Mouse (Mus musculus) hindbrain, embryonic 10.5 days (tissue): ENCODE results near the gene Prss27. TPM values are rescaled to one million over a fixed set of nuclear protein-coding genes. Genes with fewer than 3 reads are reported as not detected.

Experiments used
- DNase-seq: peaks from one replicate; pipeline ENCODE4 v3.0.0-alpha.2; 2017; ENCODE audit warnings: low spot score
- H3K27ac ChIP-seq: fragments of 300-500 bp; sonication (generic); 2 replicates; pipeline ENCODE4 v1.5.1; 2016; ENCODE audit warnings: mild to moderate bottlenecking, moderate library complexity
- H3K27me3 ChIP-seq: fragments of 300-500 bp; sonication (generic); 2 replicates; pipeline ENCODE4 v1.6.1; 2016; ENCODE audit warnings: mild to moderate bottlenecking; ENCODE audit not compliant: poor library complexity, insufficient read depth, severe bottlenecking
- H3K36me3 ChIP-seq: fragments of 300-500 bp; sonication (generic); 2 replicates; pipeline ENCODE4 v1.6.1; 2016; ENCODE audit warnings: mild to moderate bottlenecking, moderate library complexity
- H3K4me1 ChIP-seq: fragments of 300-500 bp; sonication (generic); replicated peaks from 2 replicates; pipeline ENCODE4 v1.6.1; 2016; ENCODE audit warnings: mild to moderate bottlenecking
- H3K4me3 ChIP-seq: fragments of 300-500 bp; sonication (generic); 2 replicates; pipeline ENCODE4 v1.5.1; 2016; ENCODE audit warnings: mild to moderate bottlenecking, moderate library complexity
- H3K9me3 ChIP-seq: fragments of 300-500 bp; sonication (generic); 2 replicates; pipeline ENCODE4 v1.6.1; 2016; ENCODE audit warnings: mild to moderate bottlenecking, moderate library complexity
- WGBS: fragments of 180-500 bp; shearing (Covaris S2); methylation state at CpG from one replicate; pipeline ENCODE4 v1.1.7; 2016; 5-methylcytosine and 5-hydroxymethylcytosine counted together
- polyA plus RNA-seq: library from polyadenylated mRNA; unstranded; fragments of >200 nt; fragmentation: Nextera tagmentation; extraction: Ambion mirVana; gene quantifications from 2 replicates; pipeline ENCODE4 v1.2.1, GENCODE M21; 2016

Prss27 gene
- polyA plus RNA-seq, result 0.24 TPM in 1 of 2 replicates, not detected in the other

DNA sequence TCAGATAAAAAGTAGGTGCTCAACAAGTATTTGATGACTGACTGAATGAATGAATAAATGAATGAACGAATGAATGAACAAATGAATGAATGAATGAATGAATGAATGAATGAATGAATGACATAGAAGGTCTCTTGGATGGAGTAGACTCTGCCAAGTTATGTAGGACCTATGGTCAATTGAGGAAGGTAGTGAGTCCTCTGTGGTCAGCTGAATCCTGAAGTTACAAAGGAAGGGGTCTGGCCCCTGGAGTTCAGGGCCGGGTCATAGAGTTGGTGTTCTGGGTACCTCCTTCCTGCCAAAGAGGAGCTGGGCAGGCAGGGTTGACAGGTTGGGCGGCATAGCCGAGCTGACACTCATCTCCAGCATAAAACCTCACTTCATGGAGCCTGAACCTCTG lies at the start of gene Prss27:
Gene Prss27 (plus strand): TSS at position 301 of the 400 bp plus-strand sequence.
- H3K9me3 ChIP-seq, result no peaks in the 10 kb centered on the region
- 80% methylated on average over 4 of the region's 4 CpGs for WGBS
- no peak for DNase-seq

GRCm38 (mm10) chr17:23989802-23990201 lies 48.1 kb upstream of the Prss27 start:
- H3K27ac ChIP-seq, result no peak overlapping the region
- DNase-seq, result no peak
- WGBS, result 62% methylated on average over 2 of the region's 2 CpGs
- no peak overlapping the region for H3K4me3 ChIP-seq
- H3K9me3 ChIP-seq, result no peaks in the 10 kb centered on the region
- peaks cover 21% of the 10 kb centered on the region for H3K4me1 ChIP-seq
- H3K36me3 ChIP-seq, result no peaks in the 10 kb centered on the region
- H3K27me3 ChIP-seq, result no peaks in the 10 kb centered on the region

More for the DNA sequence above, at the start of gene Prss27:
- Histone ChIP-seq H3K4me1 (no peaks in the 10 kb centered on the region), H3K27me3 (no peaks in the 10 kb centered on the region), H3K36me3 (no peaks in the 10 kb centered on the region), H3K27ac (no peak within 1 kb of the TSS), H3K4me3 (no peak within 1 kb of the TSS)

- Histone ChIP-seq H3K36me3 (no peaks in the 10 kb centered on the region), H3K27me3 (no peaks in the 10 kb centered on the region), H3K9me3 (no peaks in the 10 kb centered on the region), H3K4me3 (peak overlapping the region; percentile 40), H3K4me1 (peaks cover 33% of the 10 kb centered on the region), H3K27ac (peak overlapping the region; percentile 60)
- WGBS, result 72% methylated on average over 9 of the region's 9 CpGs
- no peak for DNase-seq
Observed at GRCm38 (mm10) chr17:23992789-23993553, 45.0 kb upstream of the Prss27 start.

- no peaks in the 10 kb centered on the region for H3K36me3 ChIP-seq
- DNase-seq, result peak; percentile 94
- H3K4me3 ChIP-seq, result peak overlapping the region; percentile 40
- 11% methylated on average over 31 of the region's 31 CpGs for WGBS
- peaks cover 33% of the 10 kb centered on the region for H3K4me1 ChIP-seq
- no peaks in the 10 kb centered on the region for H3K9me3 ChIP-seq
- H3K27me3 ChIP-seq, result no peaks in the 10 kb centered on the region
- peak overlapping the region; percentile 69 for H3K27ac ChIP-seq
Observed at GRCm38 (mm10) chr17:23993559-23994428, 44.1 kb upstream of the Prss27 start.

GRCm38 (mm10) chr17:23994667-23995066 lies 43.3 kb upstream of the Prss27 start:
- Histone ChIP-seq H3K9me3 (no peaks in the 10 kb centered on the region), H3K4me1 (peaks cover 33% of the 10 kb centered on the region), H3K36me3 (no peaks in the 10 kb centered on the region), H3K27ac (no peak overlapping the region), H3K27me3 (no peaks in the 10 kb centered on the region), H3K4me3 (no peak overlapping the region)
- WGBS, result 78% methylated on average over 7 of the region's 7 CpGs
- no peak for DNase-seq

GRCm38 (mm10) chr17:23995421-23995820 lies 42.5 kb upstream of the Prss27 start:
- H3K27me3 ChIP-seq, result no peaks in the 10 kb centered on the region
- peaks cover 32% of the 10 kb centered on the region for H3K4me1 ChIP-seq
- H3K36me3 ChIP-seq, result no peaks in the 10 kb centered on the region
- WGBS, result 40% methylated on average over 1 of the region's 1 CpGs
- DNase-seq, result no peak
- no peak overlapping the region for H3K27ac ChIP-seq
- no peaks in the 10 kb centered on the region for H3K9me3 ChIP-seq
- no peak overlapping the region for H3K4me3 ChIP-seq

- WGBS, result 57% methylated on average over 2 of the region's 2 CpGs
- H3K27ac ChIP-seq, result peak within 1 kb of the TSS; percentile 8; the same call in 1 of the 2 replicates
- no peak within 1 kb of the TSS for H3K4me3 ChIP-seq
- H3K4me1 ChIP-seq, result peaks cover 25% of the 10 kb centered on the region
- no peaks in the 10 kb centered on the region for H3K27me3 ChIP-seq
- no peaks in the 10 kb centered on the region for H3K36me3 ChIP-seq
- no peak for DNase-seq
- H3K9me3 ChIP-seq, result no peaks in the 10 kb centered on the region
Observed at GRCm38 (mm10) chr17:23997901-23998300, 40.0 kb upstream of the Prss27 start, which contains the start of gene Prss22. Prss22 (minus strand) TSS chr17:23998100.

DNA sequence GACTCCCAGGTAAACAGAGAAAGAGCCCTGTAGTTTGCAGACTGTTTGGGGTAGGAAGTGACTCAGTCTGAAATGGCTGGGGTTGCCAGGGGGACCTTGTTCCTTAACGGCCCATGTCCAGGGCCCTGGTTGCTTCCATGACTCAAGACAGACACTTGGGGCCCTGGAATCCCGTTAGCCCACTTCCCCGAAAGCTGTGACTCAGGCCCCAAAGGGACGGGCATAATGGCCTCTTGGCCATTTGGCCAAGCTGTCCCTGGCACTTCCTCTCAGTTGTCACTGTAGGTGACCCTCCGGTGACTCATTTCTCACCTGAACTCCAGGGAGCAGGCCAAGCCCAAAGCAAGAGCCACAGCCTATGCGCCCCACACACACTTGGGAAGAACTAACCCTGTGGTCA lies 39.6 kb upstream of the Prss27 start:
- H3K9me3 ChIP-seq, result no peaks in the 10 kb centered on the region
- H3K4me3 ChIP-seq, result no peak overlapping the region
- no peaks in the 10 kb centered on the region for H3K27me3 ChIP-seq
- peak overlapping the region; percentile 8; the same call in 1 of the 2 replicates for H3K27ac ChIP-seq
- no peak for DNase-seq
- peaks cover 20% of the 10 kb centered on the region for H3K4me1 ChIP-seq
- 78% methylated on average over 6 of the region's 6 CpGs for WGBS
- no peaks in the 10 kb centered on the region for H3K36me3 ChIP-seq

- WGBS, result 64% methylated on average over 5 of the region's 5 CpGs
- Histone ChIP-seq H3K36me3 (no peaks in the 10 kb centered on the region), H3K4me3 (no peak overlapping the region), H3K27me3 (no peaks in the 10 kb centered on the region), H3K27ac (no peak overlapping the region), H3K9me3 (peaks cover 2% of the 10 kb centered on the region; the same call in 1 of the 2 replicates), H3K4me1 (peaks cover 12% of the 10 kb centered on the region)
- DNase-seq, result no peak
Observed at GRCm38 (mm10) chr17:24000404-24000803, 37.5 kb upstream of the Prss27 start.

DNA sequence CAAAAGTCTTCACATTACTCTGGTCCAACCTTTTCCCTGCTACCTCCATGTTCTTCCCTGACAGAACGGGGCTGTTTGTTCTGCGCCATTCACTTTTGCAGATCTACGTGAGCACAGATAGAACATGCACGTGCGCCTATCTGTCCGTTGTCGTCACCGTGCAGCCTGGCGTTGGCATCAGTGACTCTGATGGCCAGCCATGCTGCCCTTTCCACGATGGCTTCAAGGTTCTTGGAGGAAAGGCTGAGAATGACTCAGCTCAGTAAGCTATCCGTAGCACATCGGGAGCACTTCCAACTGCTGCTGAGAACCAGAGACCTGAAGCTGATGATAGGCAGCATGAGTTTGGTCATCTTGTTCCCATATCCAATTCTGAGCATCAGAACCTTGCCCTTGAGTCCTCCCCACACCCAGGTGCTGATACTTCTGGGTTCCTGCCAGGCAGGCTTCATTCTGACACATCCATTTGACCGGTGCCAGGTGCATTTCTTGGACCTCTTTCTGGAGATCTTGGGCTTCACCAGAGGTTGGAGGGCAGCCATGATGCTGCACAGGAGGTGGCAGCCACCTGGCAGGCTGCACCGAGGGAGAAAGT lies 33.8 kb upstream of the Prss27 start:
- H3K4me1 ChIP-seq, result no peaks in the 10 kb centered on the region
- no peak for DNase-seq
- no peak overlapping the region for H3K4me3 ChIP-seq
- WGBS, result 93% methylated on average over 14 of the region's 14 CpGs
- H3K27me3 ChIP-seq, result no peaks in the 10 kb centered on the region
- no peaks in the 10 kb centered on the region for H3K36me3 ChIP-seq
- no peak overlapping the region for H3K27ac ChIP-seq
- peaks cover 5% of the 10 kb centered on the region; the same call in 1 of the 2 replicates for H3K9me3 ChIP-seq

DNA sequence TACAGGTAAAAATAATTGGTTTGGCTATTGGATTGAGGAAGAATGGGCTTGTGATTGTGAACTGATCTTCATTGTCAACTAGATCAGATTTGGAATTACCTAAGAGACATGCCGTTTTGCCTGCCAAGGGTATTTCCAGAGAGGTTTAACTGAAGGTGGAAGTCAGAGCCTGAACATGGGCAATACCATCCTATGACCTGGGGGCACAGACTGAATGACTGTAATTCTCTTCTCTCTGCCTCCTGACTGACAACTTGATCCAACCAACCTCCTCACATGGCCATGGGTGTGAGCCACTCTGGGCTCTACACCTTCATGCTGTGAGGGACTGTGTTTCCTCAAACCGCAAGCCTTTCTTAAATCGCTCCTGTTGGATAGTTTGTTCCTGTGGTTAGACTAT lies 32.9 kb upstream of the Prss27 start:
- H3K27ac ChIP-seq, result no peak overlapping the region
- no peaks in the 10 kb centered on the region for H3K4me1 ChIP-seq
- WGBS, result 92% methylated on average over 3 of the region's 3 CpGs
- DNase-seq, result no peak
- no peak overlapping the region for H3K4me3 ChIP-seq
- H3K36me3 ChIP-seq, result no peaks in the 10 kb centered on the region
- peaks cover 5% of the 10 kb centered on the region; the same call in 1 of the 2 replicates for H3K9me3 ChIP-seq
- no peaks in the 10 kb centered on the region for H3K27me3 ChIP-seq

- H3K27me3 ChIP-seq, result no peaks in the 10 kb centered on the region
- no peak overlapping the region for H3K27ac ChIP-seq
- H3K9me3 ChIP-seq, result peaks cover 5% of the 10 kb centered on the region; the same call in 1 of the 2 replicates
- WGBS, result 53% methylated on average over 2 of the region's 2 CpGs
- no peaks in the 10 kb centered on the region for H3K4me1 ChIP-seq
- no peak for DNase-seq
- H3K4me3 ChIP-seq, result no peak overlapping the region
- H3K36me3 ChIP-seq, result no peaks in the 10 kb centered on the region
Observed at GRCm38 (mm10) chr17:24006930-24007329, 31.0 kb upstream of the Prss27 start.
